Mouse (Mus musculus) midbrain, postnatal 0 days (tissue): Measurements from ENCODE around the gene Myo1a. TPM values are rescaled to one million over a fixed set of nuclear protein-coding genes. Genes with fewer than 3 reads are reported as not detected.
"Not testable (repeated sequence)": the region's sequence is repeated elsewhere in the genome, so short reads cannot be mapped to it uniquely, and the experiment has no call there.

Experiments
- ATAC-seq: fragments of 200-750 bp; cut with Nextera tagmentation; 2 replicates; pipeline ENCODE4 v1.8.0; 2017; ENCODE audit warnings: moderate number of reproducible peaks, mild to moderate bottlenecking, moderate TSS enrichment, moderate library complexity; ENCODE audit not compliant: low FRiP score
- DNase-seq: peaks from one replicate; pipeline ENCODE4 v3.0.0-alpha.2; 2015; ENCODE audit warnings: low spot score
- H3K27ac ChIP-seq: fragments of 300-500 bp; sonication (generic); 2 replicates; pipeline ENCODE4 v1.5.1; 2014; ENCODE audit warnings: low read depth, mild to moderate bottlenecking, low read length, mixed read lengths
- H3K27me3 ChIP-seq: fragments of 300-500 bp; sonication (generic); 2 replicates; pipeline ENCODE4 v1.6.1; 2014; ENCODE audit warnings: low read length, control low read depth, mixed read lengths; ENCODE audit not compliant: insufficient read depth
- H3K36me3 ChIP-seq: fragments of 300-500 bp; sonication (generic); 2 replicates; pipeline ENCODE4 v1.6.1; 2014; ENCODE audit warnings: low read length, control low read depth, mixed read lengths; ENCODE audit not compliant: insufficient read depth
- H3K4me1 ChIP-seq: fragments of 300-500 bp; sonication (generic); 2 replicates; pipeline ENCODE4 v1.6.1; 2014; ENCODE audit warnings: mild to moderate bottlenecking, control low read depth, antibody characterized with exemption, low read length, mixed read lengths; ENCODE audit not compliant: insufficient read depth
- H3K4me2 ChIP-seq: fragments of 300-500 bp; sonication (generic); 2 replicates; pipeline ENCODE4 v1.6.1; 2014; ENCODE audit warnings: low read depth, mild to moderate bottlenecking, low read length, mixed read lengths; ENCODE audit not compliant: poor library complexity, severe bottlenecking
- H3K4me3 ChIP-seq: fragments of 300-500 bp; sonication (generic); 2 replicates; pipeline ENCODE4 v1.5.1; 2014; ENCODE audit warnings: low read depth, mild to moderate bottlenecking, low read length, moderate library complexity
- H3K9ac ChIP-seq: fragments of 300-500 bp; sonication (generic); replicated peaks from 2 replicates; pipeline ENCODE4 v1.6.1; 2014; ENCODE audit warnings: mild to moderate bottlenecking, low read length, moderate library complexity, mixed read lengths; ENCODE audit not compliant: poor library complexity, severe bottlenecking
- H3K9me3 ChIP-seq: fragments of 300-500 bp; sonication (generic); 2 replicates; pipeline ENCODE4 v1.6.1; 2016; ENCODE audit warnings: low read length, control low read depth
- CTCF ChIP-seq: IDR thresholded peaks from 2 replicates; pipeline ENCODE4 v1.5.1; 2016; ENCODE audit warnings: antibody characterized with exemption, mild to moderate bottlenecking
- WGBS: fragments of 180-500 bp; shearing (Covaris S2); extraction: QIAGEN DNeasy Blood & Tissue Kit; methylation state at CpG from one replicate; pipeline ENCODE4 v1.1.7; 2014; 5-methylcytosine and 5-hydroxymethylcytosine counted together
- polyA plus RNA-seq: library from polyadenylated mRNA; unstranded; fragments of >200 nt; fragmentation: Nextera tagmentation; extraction: Ambion mirVana; gene quantifications from 2 replicates; pipeline ENCODE4 v1.2.1, GENCODE M21; 2015
- total RNA-seq: library from RNA; depleted of rRNA; stranded (reverse); fragments of >200 nt; gene quantifications from 2 replicates; pipeline ENCODE4 v1.2.3, GENCODE M21; 2014

Gene Myo1a
- total and polyA plus RNA-seq, 2 experiments from 2014 or later: 0.15 to 0.77 TPM

DNA sequence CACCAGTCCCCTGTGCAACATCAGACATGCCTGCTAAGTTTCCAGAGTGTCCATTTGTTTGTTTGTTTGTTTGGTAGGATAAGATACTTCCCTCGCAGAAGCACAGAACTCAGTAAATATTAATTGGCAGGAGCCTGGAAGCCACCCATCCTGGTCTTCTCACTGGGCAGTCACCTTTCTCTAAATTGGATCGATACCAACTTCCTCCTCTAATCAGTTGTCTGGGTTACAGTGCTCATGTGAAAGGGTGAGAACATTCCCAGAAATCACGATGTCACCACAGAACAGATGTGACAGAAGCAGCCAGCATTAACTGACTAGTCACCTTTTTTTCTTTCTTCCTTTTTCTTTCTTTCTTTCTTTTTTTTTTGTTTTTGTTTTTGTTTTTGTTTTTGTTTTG lies 50.3 kb downstream of the Myo1a start:
- no peak for TF ChIP-seq CTCF
- 72% methylated on average over 3 of the region's 3 CpGs for WGBS

GRCm38 (mm10) chr10:127755770-127756468 lies 50.9 kb downstream of the Myo1a start:
- Histone ChIP-seq H3K9me3 (no peaks in the 10 kb centered on the region), H3K4me3 (no peak overlapping the region), H3K4me1 (no peaks in the 10 kb centered on the region), H3K27ac (no peak overlapping the region), H3K36me3 (no peaks in the 10 kb centered on the region), H3K4me2 (no peak overlapping the region), H3K27me3 (no peaks in the 10 kb centered on the region), H3K9ac (no peak overlapping the region)
- no peak for TF ChIP-seq CTCF
- no peak for ATAC-seq
- WGBS: 50% methylated on average over 18 of the region's 18 CpGs
- no peak for DNase-seq

More for the DNA sequence above, 50.3 kb downstream of the Myo1a start:
- Histone ChIP-seq H3K36me3 (no peaks in the 10 kb centered on the region), H3K4me1 (no peaks in the 10 kb centered on the region), H3K27me3 (no peaks in the 10 kb centered on the region), H3K9ac (no peak overlapping the region), H3K27ac (no peak overlapping the region), H3K4me2 (no peak overlapping the region), H3K4me3 (no peak overlapping the region), H3K9me3 (no peaks in the 10 kb centered on the region)
- ATAC-seq (no peak), DNase-seq (no peak)

DNA sequence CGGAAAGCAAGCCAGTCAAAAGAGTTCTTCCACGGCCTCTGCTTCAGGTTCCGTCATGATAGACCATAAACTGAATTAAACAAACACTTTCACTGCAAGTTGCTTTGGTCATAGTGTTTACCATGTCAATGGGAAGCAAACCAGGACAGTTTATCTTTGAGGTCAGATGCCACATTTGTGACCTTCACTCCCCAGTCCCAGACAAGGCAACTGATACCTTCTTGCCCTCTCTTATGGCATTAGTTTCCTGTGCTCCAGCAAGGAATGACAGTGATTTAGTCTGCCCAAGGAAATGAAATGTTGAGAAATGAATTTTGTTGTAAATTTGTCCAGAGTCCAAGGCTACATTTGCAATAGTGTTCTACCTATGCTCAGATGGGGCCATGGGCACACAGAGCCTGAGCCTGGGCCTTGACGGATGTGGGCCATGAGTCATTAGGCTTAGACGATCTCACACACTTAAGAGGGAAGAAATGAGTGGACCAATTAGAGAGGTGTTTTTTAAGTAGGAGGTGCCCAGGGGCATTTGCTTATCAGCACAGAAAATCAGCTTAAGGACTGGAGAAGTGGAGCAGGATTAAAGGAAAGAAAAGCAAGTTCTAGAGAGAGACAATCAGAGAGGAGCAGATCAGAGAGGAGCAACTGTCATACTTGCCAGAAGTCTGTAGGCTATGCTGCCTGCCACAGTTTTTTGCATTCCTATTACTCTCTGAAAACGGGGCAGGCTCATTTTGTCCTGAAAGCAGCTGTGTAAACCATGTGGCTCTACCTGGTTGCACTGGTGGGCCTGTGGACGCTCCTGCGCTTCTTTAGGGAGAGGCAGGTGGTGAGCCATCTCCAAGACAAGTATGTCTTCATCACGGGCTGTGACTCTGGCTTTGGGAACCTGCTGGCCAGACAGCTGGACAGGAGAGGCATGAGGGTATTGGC lies 54.5 kb downstream of the Myo1a start, which contains the start of the genes Rdh1 and Rdh16f1:
TSS of gene Rdh1 (plus strand) at position 541 of the 930 bp plus-strand sequence.
TSS of gene Rdh16f1 (plus strand) at position 607 of the 930 bp plus-strand sequence.
- no peak within 1 kb of the TSS for H3K27ac ChIP-seq
- no peak within 1 kb of the TSS for H3K9ac ChIP-seq
- no peaks in the 10 kb centered on the region for H3K36me3 ChIP-seq
- no peaks in the 10 kb centered on the region for H3K4me1 ChIP-seq
- ATAC-seq: no peak
- H3K9me3 ChIP-seq: no peaks in the 10 kb centered on the region
- no peak within 1 kb of the TSS for H3K4me2 ChIP-seq
- no peak within 1 kb of the TSS for H3K4me3 ChIP-seq
- no peaks in the 10 kb centered on the region for H3K27me3 ChIP-seq
- 78% methylated on average over 8 of the region's 9 CpGs for WGBS
- DNase-seq: no peak
- no peak for TF ChIP-seq CTCF

GRCm38 (mm10) chr10:127762926-127763325 lies 58.0 kb downstream of the Myo1a start:
- not testable (repeated sequence) for ATAC-seq, H3K4me2 ChIP-seq, H3K27me3 ChIP-seq, H3K9ac ChIP-seq, H3K27ac ChIP-seq, H3K4me1 ChIP-seq, H3K9me3 ChIP-seq, H3K4me3 ChIP-seq, DNase-seq, H3K36me3 ChIP-seq
- 92% methylated on average over 10 of the region's 10 CpGs for WGBS

- ATAC-seq: no peak
- 68% methylated on average over 12 of the region's 12 CpGs for WGBS
Observed at GRCm38 (mm10) chr10:127763914-127764680, 59.1 kb downstream of the Myo1a start.

More at GRCm38 (mm10) chr10:127763914-127764680, 59.1 kb downstream of the Myo1a start:
- TF ChIP-seq CTCF: no peak
- Histone ChIP-seq H3K9me3 (no peaks in the 10 kb centered on the region), H3K4me2 (no peak overlapping the region), H3K9ac (no peak overlapping the region), H3K36me3 (no peaks in the 10 kb centered on the region), H3K27me3 (no peaks in the 10 kb centered on the region), H3K27ac (no peak overlapping the region), H3K4me1 (no peaks in the 10 kb centered on the region), H3K4me3 (no peak overlapping the region)
- no peak for DNase-seq
